Mouse (Mus musculus): ENCODE data around the gene Kcnma1. TPM values are rescaled to one million over a fixed set of nuclear protein-coding genes. Genes with fewer than 3 reads are reported as not detected.
A peak's percentile ranks its signal among the peaks of the same experiment; 100 is the strongest.

Gene Kcnma1
- polyA plus RNA-seq, 1 experiment from 2014 or later = 9.0 TPM

- Histone ChIP-seq H3K9me3 (no peaks in the 10 kb centered on the region), H3K4me1 (no peaks in the 10 kb centered on the region), H3K4me3 (no peak overlapping the region), H3K36me3 (no peaks in the 10 kb centered on the region), H3K4me2 (replicated peaks) (no peak overlapping the region), H3K9ac (replicated peaks) (no peak overlapping the region), H3K27me3 (no peaks in the 10 kb centered on the region), H3K27ac (replicated peaks) (no peak overlapping the region)
- no peak for ATAC-seq (replicated peaks)
- 71% methylated on average over 4 of the region's 4 CpGs for WGBS
Measured at GRCm38 (mm10) chr14:23957270-23957669, 57.0 kb downstream of the Kcnma1 start.

- Histone ChIP-seq H3K27me3 (no peaks in the 10 kb centered on the region), H3K4me3 (no peak overlapping the region), H3K4me2 (replicated peaks) (no peak overlapping the region), H3K27ac (replicated peaks) (no peak overlapping the region), H3K9me3 (no peaks in the 10 kb centered on the region), H3K36me3 (no peaks in the 10 kb centered on the region), H3K9ac (replicated peaks) (no peak overlapping the region), H3K4me1 (no peaks in the 10 kb centered on the region)
- 93% methylated on average over 2 of the region's 2 CpGs for WGBS
- no peak for ATAC-seq (replicated peaks)
Measured at GRCm38 (mm10) chr14:23943876-23944275, 70.4 kb downstream of the Kcnma1 start.

- Histone ChIP-seq H3K9ac (replicated peaks) (no peak overlapping the region), H3K9me3 (no peaks in the 10 kb centered on the region), H3K4me1 (no peaks in the 10 kb centered on the region), H3K27ac (replicated peaks) (no peak overlapping the region), H3K27me3 (no peaks in the 10 kb centered on the region), H3K4me2 (replicated peaks) (no peak overlapping the region), H3K36me3 (no peaks in the 10 kb centered on the region), H3K4me3 (no peak overlapping the region)
- no peak for ATAC-seq (replicated peaks)
- 60% methylated on average over 5 of the region's 5 CpGs for WGBS
Measured at GRCm38 (mm10) chr14:23943152-23943551, 71.1 kb downstream of the Kcnma1 start.

GRCm38 (mm10) chr14:23942103-23942502 is 72.2 kb downstream of the Kcnma1 start:
- Histone ChIP-seq H3K36me3 (no peaks in the 10 kb centered on the region), H3K27me3 (no peaks in the 10 kb centered on the region), H3K27ac (replicated peaks) (no peak overlapping the region), H3K4me1 (no peaks in the 10 kb centered on the region), H3K9ac (replicated peaks) (no peak overlapping the region), H3K9me3 (no peaks in the 10 kb centered on the region), H3K4me2 (replicated peaks) (no peak overlapping the region), H3K4me3 (no peak overlapping the region)
- no peak for ATAC-seq (replicated peaks)
- 89% methylated on average over 8 of the region's 8 CpGs for WGBS

GRCm38 (mm10) chr14:23935016-23935415 is 79.3 kb downstream of the Kcnma1 start:
- ATAC-seq (replicated peaks) = no peak
- Histone ChIP-seq H3K27me3 (no peaks in the 10 kb centered on the region), H3K9me3 (no peaks in the 10 kb centered on the region), H3K4me1 (no peaks in the 10 kb centered on the region), H3K36me3 (no peaks in the 10 kb centered on the region), H3K9ac (replicated peaks) (no peak overlapping the region), H3K4me3 (no peak overlapping the region), H3K4me2 (replicated peaks) (no peak overlapping the region), H3K27ac (replicated peaks) (no peak overlapping the region)
- WGBS = 59% methylated on average over 6 of the region's 6 CpGs

GRCm38 (mm10) chr14:23931671-23932071 is 82.6 kb downstream of the Kcnma1 start:
- no peaks in the 10 kb centered on the region for H3K36me3 ChIP-seq
- 86% methylated on average over 6 of the region's 6 CpGs for WGBS
- H3K4me3 ChIP-seq = no peak overlapping the region
- no peaks in the 10 kb centered on the region for H3K27me3 ChIP-seq
- ATAC-seq (replicated peaks) = no peak
- no peaks in the 10 kb centered on the region for H3K9me3 ChIP-seq
- no peak overlapping the region for H3K4me2 ChIP-seq (replicated peaks)
- no peaks in the 10 kb centered on the region for H3K4me1 ChIP-seq
- no peak overlapping the region for H3K27ac ChIP-seq (replicated peaks)
- H3K9ac ChIP-seq (replicated peaks) = no peak overlapping the region

- H3K4me3 ChIP-seq = no peak overlapping the region
- WGBS = 91% methylated on average over 3 of the region's 3 CpGs
- no peaks in the 10 kb centered on the region for H3K36me3 ChIP-seq
- no peaks in the 10 kb centered on the region for H3K4me1 ChIP-seq
- no peak overlapping the region for H3K27ac ChIP-seq (replicated peaks)
- no peak overlapping the region for H3K4me2 ChIP-seq (replicated peaks)
- H3K9me3 ChIP-seq = no peaks in the 10 kb centered on the region
- no peak for ATAC-seq (replicated peaks)
- no peak overlapping the region for H3K9ac ChIP-seq (replicated peaks)
- H3K27me3 ChIP-seq = no peaks in the 10 kb centered on the region
Measured at GRCm38 (mm10) chr14:23929168-23929567, 85.1 kb downstream of the Kcnma1 start.

GRCm38 (mm10) chr14:23923356-23923755 is 90.9 kb downstream of the Kcnma1 start:
- no peaks in the 10 kb centered on the region for H3K9me3 ChIP-seq
- no peaks in the 10 kb centered on the region for H3K36me3 ChIP-seq
- H3K4me3 ChIP-seq = no peak overlapping the region
- H3K9ac ChIP-seq (replicated peaks) = no peak overlapping the region
- WGBS = 76% methylated on average over 2 of the region's 2 CpGs
- no peak overlapping the region for H3K4me2 ChIP-seq (replicated peaks)
- H3K27me3 ChIP-seq = no peaks in the 10 kb centered on the region
- no peak overlapping the region for H3K27ac ChIP-seq (replicated peaks)
- ATAC-seq (replicated peaks) = no peak
- no peaks in the 10 kb centered on the region for H3K4me1 ChIP-seq

- no peak for ATAC-seq (replicated peaks)
Measured at GRCm38 (mm10) chr14:23922755-23923154, 91.5 kb downstream of the Kcnma1 start.

GRCm38 (mm10) chr14:23911108-23911629 is 103.1 kb downstream of the Kcnma1 start:
- 64% methylated on average over 1 of the region's 1 CpGs for WGBS
- no peak for ATAC-seq (replicated peaks)
- Histone ChIP-seq H3K9ac (replicated peaks) (no peak overlapping the region), H3K27ac (replicated peaks) (no peak overlapping the region), H3K4me2 (replicated peaks) (no peak overlapping the region), H3K36me3 (no peaks in the 10 kb centered on the region), H3K27me3 (no peaks in the 10 kb centered on the region), H3K9me3 (no peaks in the 10 kb centered on the region), H3K4me1 (no peaks in the 10 kb centered on the region), H3K4me3 (no peak overlapping the region)

More at GRCm38 (mm10) chr14:23922755-23923154, 91.5 kb downstream of the Kcnma1 start:
- Histone ChIP-seq H3K27ac (replicated peaks) (no peak overlapping the region), H3K36me3 (no peaks in the 10 kb centered on the region), H3K9me3 (no peaks in the 10 kb centered on the region), H3K4me2 (replicated peaks) (no peak overlapping the region), H3K27me3 (no peaks in the 10 kb centered on the region), H3K4me1 (no peaks in the 10 kb centered on the region), H3K9ac (replicated peaks) (no peak overlapping the region), H3K4me3 (no peak overlapping the region)
- WGBS = 84% methylated on average over 3 of the region's 3 CpGs

GRCm38 (mm10) chr14:23908564-23908963 is 105.7 kb downstream of the Kcnma1 start:
- Histone ChIP-seq H3K4me3 (no peak overlapping the region), H3K4me2 (replicated peaks) (no peak overlapping the region), H3K9ac (replicated peaks) (no peak overlapping the region), H3K27ac (replicated peaks) (no peak overlapping the region), H3K4me1 (no peaks in the 10 kb centered on the region), H3K27me3 (no peaks in the 10 kb centered on the region), H3K36me3 (no peaks in the 10 kb centered on the region), H3K9me3 (no peaks in the 10 kb centered on the region)
- ATAC-seq (replicated peaks) = no peak
- 68% methylated on average over 5 of the region's 5 CpGs for WGBS

GRCm38 (mm10) chr14:23902636-23903279 is 111.5 kb downstream of the Kcnma1 start:
- H3K9ac ChIP-seq (replicated peaks) = no peak overlapping the region
- no peaks in the 10 kb centered on the region for H3K36me3 ChIP-seq
- H3K4me1 ChIP-seq = 0 out of 2 replicates have a peak, but pooled peaks cover 6% of the 10 kb centered on the region
- H3K27ac ChIP-seq (replicated peaks) = no peak overlapping the region
- H3K4me3 ChIP-seq = no peak overlapping the region
- H3K27me3 ChIP-seq = no peaks in the 10 kb centered on the region
- no peaks in the 10 kb centered on the region for H3K9me3 ChIP-seq
- peak; percentile 48; the same call in 1 of the 2 replicates for ATAC-seq (replicated peaks)
- H3K4me2 ChIP-seq (replicated peaks) = no peak overlapping the region
- WGBS = 43% methylated on average over 10 of the region's 10 CpGs

- Histone ChIP-seq H3K4me3 (no peak overlapping the region), H3K4me1 (0 out of 2 replicates have a peak, but pooled peaks cover 6% of the 10 kb centered on the region), H3K9ac (replicated peaks) (no peak overlapping the region), H3K9me3 (no peaks in the 10 kb centered on the region), H3K27ac (replicated peaks) (no peak overlapping the region), H3K4me2 (replicated peaks) (no peak overlapping the region), H3K27me3 (no peaks in the 10 kb centered on the region), H3K36me3 (no peaks in the 10 kb centered on the region)
- 89% methylated on average over 5 of the region's 5 CpGs for WGBS
- ATAC-seq (replicated peaks) = no peak
Measured at GRCm38 (mm10) chr14:23899462-23899861, 114.8 kb downstream of the Kcnma1 start.

Data from forebrain, embryonic 15.5 days (tissue).